Mouse (Mus musculus) C2C12 (cell line): ENCODE results near the gene Rnf180. TPM values are rescaled to one million over a fixed set of nuclear protein-coding genes. Genes with fewer than 3 reads are reported as not detected.

Experiments
- H3K27me3 ChIP-seq: one replicate; pipeline ENCODE4 v1.6.1; 2011; ENCODE audit not compliant: control insufficient read depth, insufficient read depth, insufficient read length
- H3K36me3 ChIP-seq: one replicate; pipeline ENCODE4 v1.6.1; 2011; ENCODE audit not compliant: control insufficient read depth, insufficient read depth
- H3K4me3 ChIP-seq: one replicate; pipeline ENCODE4 v1.5.1; 2011; ENCODE audit warnings: mild to moderate bottlenecking, control low read depth; ENCODE audit not compliant: poor library complexity, insufficient read depth, severe bottlenecking
- H3K79me2 ChIP-seq: one replicate; pipeline ENCODE4 v1.6.1; 2011; ENCODE audit not compliant: control insufficient read depth, insufficient read depth
- H3K79me3 ChIP-seq: one replicate; pipeline ENCODE4 v1.6.1; 2011; ENCODE audit warnings: low read depth, control low read depth
- H3ac ChIP-seq: one replicate; pipeline ENCODE3; 2011; ENCODE audit warnings: low read depth; ENCODE audit not compliant: control insufficient read depth, insufficient read length
- CEBPB ChIP-seq: IDR thresholded peaks from one replicate; pipeline ENCODE4 v1.6.1; 2011; ENCODE audit warnings: low read depth, mild to moderate bottlenecking, control low read depth, moderate library complexity
- CTCF ChIP-seq: IDR thresholded peaks from one replicate; pipeline ENCODE4 v1.5.1; 2011; ENCODE audit not compliant: control insufficient read depth, insufficient read depth, insufficient read length
- FOSL1 ChIP-seq: IDR thresholded peaks from one replicate; pipeline ENCODE4 v1.8.0; 2011; ENCODE audit warnings: mild to moderate bottlenecking, low read length; ENCODE audit not compliant: poor library complexity, insufficient read depth, severe bottlenecking
- MAX ChIP-seq: IDR thresholded peaks from one replicate; pipeline ENCODE4 v1.6.1; 2011; ENCODE audit warnings: mild to moderate bottlenecking, control low read depth
- MYOD1 ChIP-seq: IDR thresholded peaks from one replicate; pipeline ENCODE4 v1.6.1; 2011; ENCODE audit warnings: low read depth; ENCODE audit not compliant: control insufficient read depth, insufficient read length
- MYOG ChIP-seq: IDR thresholded peaks from one replicate; pipeline ENCODE4 v1.6.1; 2011; ENCODE audit not compliant: control insufficient read depth, insufficient read length; ENCODE audit errors: extremely low read depth
- USF1 ChIP-seq: IDR thresholded peaks from one replicate; pipeline ENCODE4 v1.6.1; 2011; ENCODE audit warnings: low read depth, mild to moderate bottlenecking, control low read depth, moderate library complexity
- polyA plus RNA-seq: library from polyadenylated mRNA; unstranded; fragments of >200 nt; fragmentation: generic; extraction: Trizol; gene quantifications from one replicate; pipeline ENCODE4 v1.2.1, GENCODE M21; 2012; ENCODE audit warnings: missing spikeins

Rnf180 gene
- polyA plus RNA-seq, 1 experiment = not detected

GRCm38 (mm10) chr13:105081862-105082261 lies 212.8 kb downstream of the Rnf180 start, which contains the start of gene 4933425L06Rik:
Gene 4933425L06Rik (plus strand): TSS chr13:105082122.
- Histone ChIP-seq H3ac (no peak within 1 kb of the TSS), H3K79me2 (no peaks in the 10 kb centered on the region), H3K4me3 (no peak within 1 kb of the TSS), H3K27me3 (no peaks in the 10 kb centered on the region), H3K36me3 (no peaks in the 10 kb centered on the region), H3K79me3 (no peaks in the 10 kb centered on the region)
- no peak for TF ChIP-seq MYOD1
- TF ChIP-seq USF1 = no peak
- no peak for TF ChIP-seq CEBPB
- TF ChIP-seq MAX = no peak
- no peak for TF ChIP-seq MYOG
- TF ChIP-seq CTCF = no peak
- TF ChIP-seq FOSL1 = no peak

Other genes starting within 250 kb of the Rnf180 start
- not detected for gene Rgs7bp, start 239.9 kb downstream of the Rnf180 start, polyA plus RNA-seq
- not detected for gene 4933425L06Rik, start 212.7 kb downstream of the Rnf180 start, polyA plus RNA-seq
- not detected for gene Htr1a, start 148.8 kb upstream of the Rnf180 start, polyA plus RNA-seq